Mouse (Mus musculus): Measurements from ENCODE around the gene Hist1h2af. TPM values are rescaled to one million over a fixed set of nuclear protein-coding genes. Genes with fewer than 3 reads are reported as not detected.
A peak's percentile ranks its signal among the peaks of the same experiment; 100 is the strongest.
"Not testable (repeated sequence)": the region's sequence is repeated elsewhere in the genome, so short reads cannot be mapped to it uniquely, and the experiment has no call there.

Hist1h2af gene
- 0.74 and 3.1 TPM in 2 replicates for polyA plus RNA-seq (2015; fragmentation: Nextera tagmentation; extraction: Ambion mirVana)

- peak within 1 kb of the TSS; percentile 56 for H3K4me2 ChIP-seq (ENCODE audit: low read depth, low read length)
- ATAC-seq (ENCODE audit: insufficient read depth, low FRiP score) = peak; percentile 51
- under 1% methylated on average over 22 of the region's 53 CpGs for WGBS
- peak within 1 kb of the TSS; percentile 98 for H3K27ac ChIP-seq (ENCODE audit: low read length)
- not testable (repeated sequence) for H3K9me3 ChIP-seq (replicated peaks; ENCODE audit: control insufficient read depth, low read length); H3K36me3 ChIP-seq (ENCODE audit: control insufficient read depth, insufficient read depth, low read length); H3K27me3 ChIP-seq (ENCODE audit: control insufficient read depth, insufficient read depth, low read length)
- H3K9ac ChIP-seq (ENCODE audit: low read length) = peak within 1 kb of the TSS; percentile 69
- H3K4me3 ChIP-seq (replicated peaks; ENCODE audit: low read length) = peak within 1 kb of the TSS; percentile 60
- H3K4me1 ChIP-seq (ENCODE audit: control insufficient read depth, insufficient read depth, low read length) = peaks cover 34% of the 10 kb centered on the region
Observed at GRCm38 (mm10) chr13:23533560-23534367, at the start of gene Hist1h2af. Hist1h2af (plus strand) TSS chr13:23533906.

- Histone ChIP-seq H3K4me2 (ENCODE audit: low read depth, low read length) (no peak overlapping the region), H3K27me3 (ENCODE audit: control insufficient read depth, insufficient read depth, low read length) (no peaks in the 10 kb centered on the region), H3K4me1 (ENCODE audit: control insufficient read depth, insufficient read depth, low read length) (peaks cover 3% of the 10 kb centered on the region; the same call in 1 of the 2 replicates), H3K9me3 (replicated peaks; ENCODE audit: control insufficient read depth, low read length) (no peaks in the 10 kb centered on the region), H3K4me3 (replicated peaks; ENCODE audit: low read length) (no peak overlapping the region), H3K9ac (ENCODE audit: low read length) (no peak overlapping the region), H3K27ac (ENCODE audit: low read length) (no peak overlapping the region), H3K36me3 (ENCODE audit: control insufficient read depth, insufficient read depth, low read length) (no peaks in the 10 kb centered on the region)
- no peak for ATAC-seq (ENCODE audit: insufficient read depth, low FRiP score)
- WGBS = 45% methylated on average over 5 of the region's 5 CpGs
Observed at GRCm38 (mm10) chr13:23485271-23485670, 48.4 kb upstream of the Hist1h2af start.

- Histone ChIP-seq H3K4me2 (ENCODE audit: low read depth, low read length) (peak within 1 kb of the TSS; percentile 70), H3K27me3 (ENCODE audit: control insufficient read depth, insufficient read depth, low read length) (no peaks in the 10 kb centered on the region), H3K27ac (ENCODE audit: low read length) (no peak within 1 kb of the TSS), H3K4me3 (replicated peaks; ENCODE audit: low read length) (peak within 1 kb of the TSS; percentile 41), H3K4me1 (ENCODE audit: control insufficient read depth, insufficient read depth, low read length) (peaks cover 3% of the 10 kb centered on the region; the same call in 1 of the 2 replicates), H3K9me3 (replicated peaks; ENCODE audit: control insufficient read depth, low read length) (no peaks in the 10 kb centered on the region), H3K36me3 (ENCODE audit: control insufficient read depth, insufficient read depth, low read length) (no peaks in the 10 kb centered on the region), H3K9ac (ENCODE audit: low read length) (peak within 1 kb of the TSS; percentile 45)
- WGBS = 4% methylated on average over 13 of the region's 14 CpGs
- peak; percentile 93 for ATAC-seq (ENCODE audit: insufficient read depth, low FRiP score)
Observed at GRCm38 (mm10) chr13:23488400-23489322, 45.0 kb upstream of the Hist1h2af start, which contains the start of gene Btn2a2. Btn2a2 (minus strand) TSS chr13:23488857.

GRCm38 (mm10) chr13:23490863-23491262, 42.8 kb upstream of the Hist1h2af start:
- Histone ChIP-seq H3K27me3 (ENCODE audit: control insufficient read depth, insufficient read depth, low read length) (no peaks in the 10 kb centered on the region), H3K36me3 (ENCODE audit: control insufficient read depth, insufficient read depth, low read length) (no peaks in the 10 kb centered on the region), H3K9ac (ENCODE audit: low read length) (no peak overlapping the region), H3K4me2 (ENCODE audit: low read depth, low read length) (no peak overlapping the region), H3K27ac (ENCODE audit: low read length) (no peak overlapping the region), H3K9me3 (replicated peaks; ENCODE audit: control insufficient read depth, low read length) (no peaks in the 10 kb centered on the region), H3K4me3 (replicated peaks; ENCODE audit: low read length) (no peak overlapping the region), H3K4me1 (ENCODE audit: control insufficient read depth, insufficient read depth, low read length) (peaks cover 3% of the 10 kb centered on the region; the same call in 1 of the 2 replicates)
- WGBS = 59% methylated on average over 1 of the region's 1 CpGs
- ATAC-seq (ENCODE audit: insufficient read depth, low FRiP score) = no peak

- Histone ChIP-seq H3K4me1 (ENCODE audit: control insufficient read depth, insufficient read depth, low read length) (peaks cover 3% of the 10 kb centered on the region; the same call in 1 of the 2 replicates), H3K36me3 (ENCODE audit: control insufficient read depth, insufficient read depth, low read length) (no peaks in the 10 kb centered on the region), H3K9ac (ENCODE audit: low read length) (no peak overlapping the region), H3K4me3 (replicated peaks; ENCODE audit: low read length) (no peak overlapping the region), H3K9me3 (replicated peaks; ENCODE audit: control insufficient read depth, low read length) (no peaks in the 10 kb centered on the region), H3K27me3 (ENCODE audit: control insufficient read depth, insufficient read depth, low read length) (no peaks in the 10 kb centered on the region), H3K27ac (ENCODE audit: low read length) (no peak overlapping the region), H3K4me2 (ENCODE audit: low read depth, low read length) (no peak overlapping the region)
- no peak for ATAC-seq (ENCODE audit: insufficient read depth, low FRiP score)
- WGBS = 24% methylated on average over 1 of the region's 1 CpGs
Observed at GRCm38 (mm10) chr13:23491263-23491662, 42.4 kb upstream of the Hist1h2af start.

GRCm38 (mm10) chr13:23491990-23492389, 41.7 kb upstream of the Hist1h2af start:
- Histone ChIP-seq H3K4me1 (ENCODE audit: control insufficient read depth, insufficient read depth, low read length) (peaks cover 3% of the 10 kb centered on the region; the same call in 1 of the 2 replicates), H3K27ac (ENCODE audit: low read length) (no peak overlapping the region), H3K4me2 (ENCODE audit: low read depth, low read length) (peak overlapping the region; percentile 51), H3K4me3 (replicated peaks; ENCODE audit: low read length) (peak overlapping the region; percentile 33), H3K36me3 (ENCODE audit: control insufficient read depth, insufficient read depth, low read length) (no peaks in the 10 kb centered on the region), H3K27me3 (ENCODE audit: control insufficient read depth, insufficient read depth, low read length) (no peaks in the 10 kb centered on the region), H3K9ac (ENCODE audit: low read length) (peak overlapping the region; percentile 46), H3K9me3 (replicated peaks; ENCODE audit: control insufficient read depth, low read length) (no peaks in the 10 kb centered on the region)
- no peak for ATAC-seq (ENCODE audit: insufficient read depth, low FRiP score)
- WGBS = 12% methylated on average over 14 of the region's 14 CpGs

- Histone ChIP-seq H3K4me3 (replicated peaks; ENCODE audit: low read length) (no peak overlapping the region), H3K4me1 (ENCODE audit: control insufficient read depth, insufficient read depth, low read length) (no peaks in the 10 kb centered on the region; the same call in 1 of the 2 replicates), H3K27ac (ENCODE audit: low read length) (no peak overlapping the region), H3K27me3 (ENCODE audit: control insufficient read depth, insufficient read depth, low read length) (no peaks in the 10 kb centered on the region), H3K36me3 (ENCODE audit: control insufficient read depth, insufficient read depth, low read length) (no peaks in the 10 kb centered on the region), H3K4me2 (ENCODE audit: low read depth, low read length) (no peak overlapping the region), H3K9me3 (replicated peaks; ENCODE audit: control insufficient read depth, low read length) (no peaks in the 10 kb centered on the region), H3K9ac (ENCODE audit: low read length) (no peak overlapping the region)
- ATAC-seq (ENCODE audit: insufficient read depth, low FRiP score) = no peak
- WGBS = 71% methylated on average over 6 of the region's 6 CpGs
Observed at GRCm38 (mm10) chr13:23495526-23495925, 38.2 kb upstream of the Hist1h2af start.

- H3K36me3 ChIP-seq (ENCODE audit: control insufficient read depth, insufficient read depth, low read length) = no peaks in the 10 kb centered on the region
- H3K27me3 ChIP-seq (ENCODE audit: control insufficient read depth, insufficient read depth, low read length) = no peaks in the 10 kb centered on the region
- no peaks in the 10 kb centered on the region for H3K9me3 ChIP-seq (replicated peaks; ENCODE audit: control insufficient read depth, low read length)
- ATAC-seq (ENCODE audit: insufficient read depth, low FRiP score) = 0 out of 2 replicates have a peak, but pooled peaks have one; percentile 35
- WGBS = 13% methylated on average over 19 of the region's 19 CpGs
- H3K4me2 ChIP-seq (ENCODE audit: low read depth, low read length) = peak overlapping the region; percentile 50
- no peak overlapping the region for H3K27ac ChIP-seq (ENCODE audit: low read length)
- peak overlapping the region; percentile 23 for H3K4me3 ChIP-seq (replicated peaks; ENCODE audit: low read length)
- no peaks in the 10 kb centered on the region; the same call in 1 of the 2 replicates for H3K4me1 ChIP-seq (ENCODE audit: control insufficient read depth, insufficient read depth, low read length)
- no peak overlapping the region for H3K9ac ChIP-seq (ENCODE audit: low read length)
Observed at GRCm38 (mm10) chr13:23497656-23498321, 35.9 kb upstream of the Hist1h2af start.
